Mouse (Mus musculus): Measurements from ENCODE around the gene Racgap1. TPM values are rescaled to one million over a fixed set of nuclear protein-coding genes. Genes with fewer than 3 reads are reported as not detected.

Racgap1 gene
- polyA plus RNA-seq, 1 experiment from 2014 or later: 63.3 TPM

- Histone ChIP-seq H3K36me3 (no peaks in the 10 kb centered on the region), H3K27me3 (peaks cover 64% of the 10 kb centered on the region), H3K9me3 (no peaks in the 10 kb centered on the region), H3K4me1 (replicated peaks) (peaks cover 24% of the 10 kb centered on the region), H3K27ac (replicated peaks) (no peak overlapping the region), H3K4me2 (peak overlapping the region; percentile 54), H3K4me3 (peak overlapping the region; percentile 27), H3K9ac (peak overlapping the region; percentile 10; the same call in 1 of the 2 replicates)
- ATAC-seq (ENCODE audit: low FRiP score, low read depth): peak; percentile 50; the same call in 1 of the 2 replicates
- 2% methylated on average over 54 of the region's 54 CpGs for WGBS
These were observed 67.8 kb downstream of the Racgap1 start for GRCm38 (mm10) chr15:99583463-99584344.

- no peak for ATAC-seq (ENCODE audit: low FRiP score, low read depth)
- no peak within 1 kb of the TSS for H3K4me3 ChIP-seq
- H3K27ac ChIP-seq (replicated peaks): no peak within 1 kb of the TSS
- WGBS: 78% methylated on average over 26 of the region's 26 CpGs
- H3K9ac ChIP-seq: no peak within 1 kb of the TSS
- peaks cover 22% of the 10 kb centered on the region for H3K27me3 ChIP-seq
- no peak within 1 kb of the TSS for H3K4me2 ChIP-seq
- H3K36me3 ChIP-seq: no peaks in the 10 kb centered on the region
- H3K9me3 ChIP-seq: no peaks in the 10 kb centered on the region
- peaks cover 11% of the 10 kb centered on the region for H3K4me1 ChIP-seq (replicated peaks)
These were observed 72.5 kb downstream of the Racgap1 start, which contains the start of gene Aqp2 for GRCm38 (mm10) chr15:99578802-99579485. Gene Aqp2 (plus strand): TSS chr15:99579055.

Other genes starting within 250 kb of the Racgap1 start
- gene Nckap5l, start 193.9 kb downstream of the Racgap1 start, polyA plus RNA-seq (2015; fragmentation: Nextera tagmentation; extraction: Ambion mirVana): 14.7 and 17.1 TPM in 2 replicates
- 16.4 and 17.7 TPM in 2 replicates for gene Bcdin3d, start 176.9 kb downstream of the Racgap1 start, polyA plus RNA-seq (2015; fragmentation: Nextera tagmentation; extraction: Ambion mirVana)
- 42.2 and 48.7 TPM in 2 replicates for gene Faim2, start 123.5 kb downstream of the Racgap1 start, polyA plus RNA-seq (2015; fragmentation: Nextera tagmentation; extraction: Ambion mirVana)
- gene Aqp2, start 72.6 kb downstream of the Racgap1 start, polyA plus RNA-seq (2015; fragmentation: Nextera tagmentation; extraction: Ambion mirVana): not detected in 2 replicates
- gene Aqp5, start 60.9 kb downstream of the Racgap1 start, polyA plus RNA-seq (2015; fragmentation: Nextera tagmentation; extraction: Ambion mirVana): 1.3 and 2.4 TPM in 2 replicates
- 0.78 and 1.00 TPM in 2 replicates for gene Aqp6, start 50.3 kb downstream of the Racgap1 start, polyA plus RNA-seq (2015; fragmentation: Nextera tagmentation; extraction: Ambion mirVana)
- gene Asic1, start 18.7 kb upstream of the Racgap1 start, polyA plus RNA-seq (2015; fragmentation: Nextera tagmentation; extraction: Ambion mirVana): 58.1 and 63.6 TPM in 2 replicates
- gene Smarcd1, start 50.5 kb upstream of the Racgap1 start, polyA plus RNA-seq (2015; fragmentation: Nextera tagmentation; extraction: Ambion mirVana): 89.1 and 96.4 TPM in 2 replicates
- not detected in 2 replicates for gene Gm17349, start 53.8 kb upstream of the Racgap1 start, polyA plus RNA-seq (2015; fragmentation: Nextera tagmentation; extraction: Ambion mirVana)
- 3.6 and 4.7 TPM in 2 replicates for gene Gpd1, start 65.9 kb upstream of the Racgap1 start, polyA plus RNA-seq (2015; fragmentation: Nextera tagmentation; extraction: Ambion mirVana)
- 171 and 178 TPM in 2 replicates for gene Cox14, start 74.0 kb upstream of the Racgap1 start, polyA plus RNA-seq (2015; fragmentation: Nextera tagmentation; extraction: Ambion mirVana)
- 85.8 and 89.9 TPM in 2 replicates for gene Cers5, start 121.2 kb upstream of the Racgap1 start, polyA plus RNA-seq (2015; fragmentation: Nextera tagmentation; extraction: Ambion mirVana)
- gene Lima1, start 223.8 kb upstream of the Racgap1 start, polyA plus RNA-seq (2015; fragmentation: Nextera tagmentation; extraction: Ambion mirVana): 13.3 and 13.5 TPM in 2 replicates